Mouse (Mus musculus): ENCODE measurements around the gene Tnnt1. TPM values are rescaled to one million over a fixed set of nuclear protein-coding genes. Genes with fewer than 3 reads are reported as not detected.

Tnnt1 gene
- total and polyA plus RNA-seq, 2 experiments from 2014 or later: 27.4 to 93.7 TPM

GRCm38 (mm10) chr7:4460576-4461434 lies 55.4 kb downstream of the Tnnt1 start, which contains the start of gene Eps8l1:
Eps8l1 (plus strand) TSS chr7:4460674.
- Histone ChIP-seq H3K9ac (replicated peaks; ENCODE audit: low read depth, low read length) (no peak within 1 kb of the TSS; the same call in 1 of the 2 replicates), H3K36me3 (replicated peaks; ENCODE audit: control insufficient read depth, insufficient read depth, low read length) (no peaks in the 10 kb centered on the region), H3K27ac (ENCODE audit: low read depth) (peak within 1 kb of the TSS; percentile 68), H3K27me3 (ENCODE audit: control insufficient read depth, insufficient read depth, low read length) (no peaks in the 10 kb centered on the region), H3K4me1 (ENCODE audit: control insufficient read depth, insufficient read depth) (no peaks in the 10 kb centered on the region), H3K4me3 (ENCODE audit: low read depth, low read length) (peak within 1 kb of the TSS; percentile 31), H3K4me2 (ENCODE audit: low read depth, low read length) (peak within 1 kb of the TSS; percentile 49), H3K9me3 (replicated peaks; ENCODE audit: control insufficient read depth, low read length) (no peaks in the 10 kb centered on the region)
- TF ChIP-seq EP300 (IDR thresholded peaks at IDR 0.05; ENCODE audit: low read depth) (no peak), CTCF (IDR thresholded peaks at IDR 0.05; ENCODE audit: low read depth) (no peak)
- WGBS: 43% methylated on average over 13 of the region's 16 CpGs
- DNase-seq (ENCODE audit: low spot score) (no peak), ATAC-seq (ENCODE audit: insufficient read depth, low read depth) (peak; percentile 44; the same call in 1 of the 2 replicates)

Other genes starting within 250 kb of the Tnnt1 start
- not detected in 2 replicates for gene Ncr1, start 178.7 kb downstream of the Tnnt1 start, total RNA-seq (2014; rRNA removed; ENCODE audit: low replicate concordance)
- not detected in 2 replicates for gene Ncr1, start 178.7 kb downstream of the Tnnt1 start, polyA plus RNA-seq (2015; fragmentation: Nextera tagmentation; extraction: Ambion mirVana)
- 0.08 TPM in 1 of 2 replicates, not detected in the other for gene Gp6, start 118.6 kb downstream of the Tnnt1 start, total RNA-seq (2014; rRNA removed; ENCODE audit: low replicate concordance)
- 0.08 TPM in 1 of 2 replicates, not detected in the other for gene Gp6, start 118.6 kb downstream of the Tnnt1 start, polyA plus RNA-seq (2015; fragmentation: Nextera tagmentation; extraction: Ambion mirVana)
- 19.4 and 70.3 TPM in 2 replicates for gene Rdh13, start 70.7 kb downstream of the Tnnt1 start, total RNA-seq (2014; rRNA removed; ENCODE audit: low replicate concordance)
- 24.9 and 28.0 TPM in 2 replicates for gene Rdh13, start 70.7 kb downstream of the Tnnt1 start, polyA plus RNA-seq (2015; fragmentation: Nextera tagmentation; extraction: Ambion mirVana)
- 0.88 and 6.1 TPM in 2 replicates for gene Eps8l1, start 55.7 kb downstream of the Tnnt1 start, total RNA-seq (2014; rRNA removed; ENCODE audit: low replicate concordance)
- 1.00 and 4.0 TPM in 2 replicates for gene Eps8l1, start 55.7 kb downstream of the Tnnt1 start, polyA plus RNA-seq (2015; fragmentation: Nextera tagmentation; extraction: Ambion mirVana)
- gene Ppp1r12c, start 14.7 kb downstream of the Tnnt1 start, total RNA-seq (2014; rRNA removed; ENCODE audit: low replicate concordance): 89.1 and 105 TPM in 2 replicates
- gene Ppp1r12c, start 14.7 kb downstream of the Tnnt1 start, polyA plus RNA-seq (2015; fragmentation: Nextera tagmentation; extraction: Ambion mirVana): 22.5 and 24.2 TPM in 2 replicates
- 4,764 and 5,473 TPM in 2 replicates for gene Tnni3, start 7.8 kb upstream of the Tnnt1 start, total RNA-seq (2014; rRNA removed; ENCODE audit: low replicate concordance)
- 8,811 and 8,917 TPM in 2 replicates for gene Tnni3, start 7.8 kb upstream of the Tnnt1 start, polyA plus RNA-seq (2015; fragmentation: Nextera tagmentation; extraction: Ambion mirVana)
- 0.11 and 2.6 TPM in 2 replicates for gene Dnaaf3, start 16.1 kb upstream of the Tnnt1 start, total RNA-seq (2014; rRNA removed; ENCODE audit: low replicate concordance)
- 0.60 and 0.63 TPM in 2 replicates for gene Dnaaf3, start 16.1 kb upstream of the Tnnt1 start, polyA plus RNA-seq (2015; fragmentation: Nextera tagmentation; extraction: Ambion mirVana)
- 0.23 and 1.4 TPM in 2 replicates for gene Syt5, start 31.2 kb upstream of the Tnnt1 start, total RNA-seq (2014; rRNA removed; ENCODE audit: low replicate concordance)
- 0.70 and 0.92 TPM in 2 replicates for gene Syt5, start 31.2 kb upstream of the Tnnt1 start, polyA plus RNA-seq (2015; fragmentation: Nextera tagmentation; extraction: Ambion mirVana)
- not detected in 2 replicates for gene Ptprh, start 87.7 kb upstream of the Tnnt1 start, total RNA-seq (2014; rRNA removed; ENCODE audit: low replicate concordance)
- not detected in 2 replicates for gene Ptprh, start 87.7 kb upstream of the Tnnt1 start, polyA plus RNA-seq (2015; fragmentation: Nextera tagmentation; extraction: Ambion mirVana)
- gene Tmem86b, start 115.0 kb upstream of the Tnnt1 start, total RNA-seq (2014; rRNA removed; ENCODE audit: low replicate concordance): 4.8 and 11.5 TPM in 2 replicates
- gene Tmem86b, start 115.0 kb upstream of the Tnnt1 start, polyA plus RNA-seq (2015; fragmentation: Nextera tagmentation; extraction: Ambion mirVana): 0.33 and 0.82 TPM in 2 replicates
- gene Ppp6r1, start 142.6 kb upstream of the Tnnt1 start, total RNA-seq (2014; rRNA removed; ENCODE audit: low replicate concordance): 101 and 146 TPM in 2 replicates
- 4.9 and 5.7 TPM in 2 replicates for gene Ppp6r1, start 142.6 kb upstream of the Tnnt1 start, polyA plus RNA-seq (2015; fragmentation: Nextera tagmentation; extraction: Ambion mirVana)
- 138 and 156 TPM in 2 replicates for gene Hspbp1, start 168.7 kb upstream of the Tnnt1 start, total RNA-seq (2014; rRNA removed; ENCODE audit: low replicate concordance)
- gene Hspbp1, start 168.7 kb upstream of the Tnnt1 start, polyA plus RNA-seq (2015; fragmentation: Nextera tagmentation; extraction: Ambion mirVana): 69.8 and 72.9 TPM in 2 replicates
- 7.1 and 10.9 TPM in 2 replicates for gene Brsk1, start 174.2 kb upstream of the Tnnt1 start, total RNA-seq (2014; rRNA removed; ENCODE audit: low replicate concordance)
- 0.22 and 0.36 TPM in 2 replicates for gene Brsk1, start 174.2 kb upstream of the Tnnt1 start, polyA plus RNA-seq (2015; fragmentation: Nextera tagmentation; extraction: Ambion mirVana)
- 0.23 TPM in 1 of 2 replicates, not detected in the other for gene Tmem150b, start 208.9 kb upstream of the Tnnt1 start, total RNA-seq (2014; rRNA removed; ENCODE audit: low replicate concordance)
- not detected in 2 replicates for gene Tmem150b, start 208.9 kb upstream of the Tnnt1 start, polyA plus RNA-seq (2015; fragmentation: Nextera tagmentation; extraction: Ambion mirVana)
- gene Kmt5c, start 223.7 kb upstream of the Tnnt1 start, total RNA-seq (2014; rRNA removed; ENCODE audit: low replicate concordance): 59.1 and 62.9 TPM in 2 replicates
- 38.3 and 42.9 TPM in 2 replicates for gene Kmt5c, start 223.7 kb upstream of the Tnnt1 start, polyA plus RNA-seq (2015; fragmentation: Nextera tagmentation; extraction: Ambion mirVana)
- 20.8 TPM in 1 of 2 replicates, not detected in the other for gene Cox6b2, start 236.7 kb upstream of the Tnnt1 start, total RNA-seq (2014; rRNA removed; ENCODE audit: low replicate concordance)
- gene Cox6b2, start 236.7 kb upstream of the Tnnt1 start, polyA plus RNA-seq (2015; fragmentation: Nextera tagmentation; extraction: Ambion mirVana): 27.1 and 27.8 TPM in 2 replicates

Measured in heart, postnatal 0 days (tissue).